Mouse (Mus musculus) intestine, embryonic 15.5 days (tissue): ENCODE measurements around the gene Gm10160. TPM values are rescaled to one million over a fixed set of nuclear protein-coding genes. Genes with fewer than 3 reads are reported as not detected.
A peak's percentile ranks its signal among the peaks of the same experiment; 100 is the strongest.

Experiments used
- ATAC-seq: fragments of 200-750 bp; cut with Nextera tagmentation; 2 replicates; pipeline ENCODE4 v1.8.0; 2017; ENCODE audit warnings: moderate TSS enrichment, moderate library complexity
- H3K27ac ChIP-seq: fragments of 300-500 bp; sonication (generic); 2 replicates; pipeline ENCODE4 v1.5.1; 2015; ENCODE audit warnings: mild to moderate bottlenecking, inconsistent platforms
- H3K27me3 ChIP-seq: fragments of 300-500 bp; sonication (generic); replicated peaks from 2 replicates; pipeline ENCODE4 v1.6.1; 2015; ENCODE audit warnings: inconsistent platforms
- H3K36me3 ChIP-seq: fragments of 300-500 bp; sonication (generic); 2 replicates; pipeline ENCODE4 v1.6.1; 2015; ENCODE audit warnings: inconsistent platforms
- H3K4me1 ChIP-seq: fragments of 300-500 bp; sonication (generic); replicated peaks from 2 replicates; pipeline ENCODE4 v1.6.1; 2015; ENCODE audit warnings: inconsistent platforms
- H3K4me2 ChIP-seq: fragments of 300-500 bp; sonication (generic); replicated peaks from 2 replicates; pipeline ENCODE4 v1.6.1; 2015; ENCODE audit warnings: mild to moderate bottlenecking, inconsistent platforms
- H3K4me3 ChIP-seq: fragments of 300-500 bp; sonication (generic); replicated peaks from 2 replicates; pipeline ENCODE4 v1.5.1; 2015; ENCODE audit warnings: inconsistent platforms
- H3K9ac ChIP-seq: fragments of 300-500 bp; sonication (generic); 2 replicates; pipeline ENCODE4 v1.6.1; 2015; ENCODE audit warnings: inconsistent platforms
- H3K9me3 ChIP-seq: fragments of 300-500 bp; sonication (generic); 2 replicates; pipeline ENCODE4 v1.6.1; 2016; ENCODE audit warnings: inconsistent platforms
- WGBS: fragments of 180-500 bp; shearing (Covaris S2); methylation state at CpG from one replicate; pipeline ENCODE4 v1.1.7; 2015; 5-methylcytosine and 5-hydroxymethylcytosine counted together
- polyA plus RNA-seq: library from polyadenylated mRNA; unstranded; fragments of >200 nt; fragmentation: Nextera tagmentation; extraction: Ambion mirVana; gene quantifications from 2 replicates; pipeline ENCODE4 v1.2.1, GENCODE M21; 2015

Gene Gm10160
- polyA plus RNA-seq, 1 experiment from 2014 or later = not detected

- H3K4me2 ChIP-seq = no peak overlapping the region
- H3K9ac ChIP-seq = no peak overlapping the region
- peak overlapping the region; percentile 20; the same call in 1 of the 2 replicates for H3K27ac ChIP-seq
- no peaks in the 10 kb centered on the region for H3K27me3 ChIP-seq
- no peak overlapping the region for H3K4me3 ChIP-seq
- no peaks in the 10 kb centered on the region for H3K36me3 ChIP-seq
- H3K4me1 ChIP-seq = 0 out of 2 replicates have a peak, but pooled peaks cover 15% of the 10 kb centered on the region
- no peak for ATAC-seq
- no peaks in the 10 kb centered on the region for H3K9me3 ChIP-seq
- WGBS = 78% methylated on average over 9 of the region's 9 CpGs
These were observed 11.8 kb upstream of the Gm10160 start for GRCm38 (mm10) chr7:81867231-81867930.

GRCm38 (mm10) chr7:81865937-81866336, 10.3 kb upstream of the Gm10160 start:
- no peaks in the 10 kb centered on the region for H3K36me3 ChIP-seq
- no peaks in the 10 kb centered on the region for H3K9me3 ChIP-seq
- H3K4me3 ChIP-seq = no peak overlapping the region
- no peak overlapping the region for H3K27ac ChIP-seq
- H3K27me3 ChIP-seq = no peaks in the 10 kb centered on the region
- WGBS = 91% methylated on average over 6 of the region's 6 CpGs
- no peak overlapping the region for H3K4me2 ChIP-seq
- 0 out of 2 replicates have a peak, but pooled peaks cover 16% of the 10 kb centered on the region for H3K4me1 ChIP-seq
- no peak for ATAC-seq
- no peak overlapping the region for H3K9ac ChIP-seq

GRCm38 (mm10) chr7:81864552-81864951, 9.0 kb upstream of the Gm10160 start:
- 90% methylated on average over 6 of the region's 6 CpGs for WGBS
- ATAC-seq = no peak
- Histone ChIP-seq H3K27ac (no peak overlapping the region), H3K36me3 (no peaks in the 10 kb centered on the region), H3K4me3 (no peak overlapping the region), H3K9ac (no peak overlapping the region), H3K4me2 (no peak overlapping the region), H3K27me3 (peaks cover 10% of the 10 kb centered on the region; the same call in 1 of the 2 replicates), H3K4me1 (peaks cover 19% of the 10 kb centered on the region; the same call in 1 of the 2 replicates), H3K9me3 (no peaks in the 10 kb centered on the region)

GRCm38 (mm10) chr7:81862587-81863583, 7.3 kb upstream of the Gm10160 start:
- Histone ChIP-seq H3K4me3 (no peak overlapping the region), H3K9ac (no peak overlapping the region), H3K27me3 (peaks cover 25% of the 10 kb centered on the region), H3K4me1 (peaks cover 26% of the 10 kb centered on the region), H3K27ac (0 out of 2 replicates have a peak overlapping the region, but pooled peaks have one; percentile 17), H3K4me2 (no peak overlapping the region), H3K9me3 (no peaks in the 10 kb centered on the region), H3K36me3 (no peaks in the 10 kb centered on the region)
- no peak for ATAC-seq
- 68% methylated on average over 24 of the region's 24 CpGs for WGBS

- Histone ChIP-seq H3K27me3 (peaks cover 31% of the 10 kb centered on the region), H3K4me3 (no peak overlapping the region), H3K9me3 (no peaks in the 10 kb centered on the region), H3K36me3 (no peaks in the 10 kb centered on the region), H3K9ac (no peak overlapping the region), H3K4me2 (no peak overlapping the region), H3K4me1 (peaks cover 21% of the 10 kb centered on the region), H3K27ac (no peak overlapping the region)
- WGBS = 66% methylated on average over 4 of the region's 4 CpGs
- no peak for ATAC-seq
These were observed 6.3 kb upstream of the Gm10160 start for GRCm38 (mm10) chr7:81861921-81862320.

- no peak for ATAC-seq
- peaks cover 31% of the 10 kb centered on the region for H3K27me3 ChIP-seq
- H3K9me3 ChIP-seq = no peaks in the 10 kb centered on the region
- no peak overlapping the region for H3K27ac ChIP-seq
- peak overlapping the region; percentile 28; the same call in 1 of the 2 replicates for H3K4me2 ChIP-seq
- H3K4me1 ChIP-seq = peaks cover 17% of the 10 kb centered on the region
- WGBS = 79% methylated on average over 2 of the region's 2 CpGs
- no peak overlapping the region for H3K4me3 ChIP-seq
- no peaks in the 10 kb centered on the region for H3K36me3 ChIP-seq
- no peak overlapping the region for H3K9ac ChIP-seq
These were observed 5.9 kb upstream of the Gm10160 start for GRCm38 (mm10) chr7:81861461-81861860.

- H3K27me3 ChIP-seq = peaks cover 31% of the 10 kb centered on the region
- no peak overlapping the region for H3K4me3 ChIP-seq
- no peak overlapping the region for H3K9ac ChIP-seq
- H3K4me1 ChIP-seq = peaks cover 17% of the 10 kb centered on the region
- H3K9me3 ChIP-seq = no peaks in the 10 kb centered on the region
- ATAC-seq = no peak
- H3K4me2 ChIP-seq = peak overlapping the region; percentile 28; the same call in 1 of the 2 replicates
- 59% methylated on average over 5 of the region's 5 CpGs for WGBS
- no peak overlapping the region for H3K27ac ChIP-seq
- H3K36me3 ChIP-seq = no peaks in the 10 kb centered on the region
These were observed 5.4 kb upstream of the Gm10160 start for GRCm38 (mm10) chr7:81860996-81861395.

GRCm38 (mm10) chr7:81860071-81860470, 4.5 kb upstream of the Gm10160 start:
- peak overlapping the region; percentile 49; the same call in 1 of the 2 replicates for H3K4me3 ChIP-seq
- peak; percentile 44; the same call in 1 of the 2 replicates for ATAC-seq
- WGBS = 53% methylated on average over 11 of the region's 11 CpGs
- H3K4me2 ChIP-seq = peak overlapping the region; percentile 97
- H3K9me3 ChIP-seq = no peaks in the 10 kb centered on the region
- H3K9ac ChIP-seq = no peak overlapping the region
- no peaks in the 10 kb centered on the region for H3K36me3 ChIP-seq
- peaks cover 31% of the 10 kb centered on the region for H3K27me3 ChIP-seq
- peaks cover 17% of the 10 kb centered on the region for H3K4me1 ChIP-seq
- H3K27ac ChIP-seq = no peak overlapping the region

- H3K4me2 ChIP-seq = peak within 1 kb of the TSS; percentile 97
- no peak within 1 kb of the TSS; the same call in 1 of the 2 replicates for H3K27ac ChIP-seq
- peaks cover 17% of the 10 kb centered on the region for H3K4me1 ChIP-seq
- H3K9me3 ChIP-seq = no peaks in the 10 kb centered on the region
- peaks cover 31% of the 10 kb centered on the region for H3K27me3 ChIP-seq
- H3K4me3 ChIP-seq = peak within 1 kb of the TSS; percentile 49
- WGBS = under 1% methylated on average over 63 of the region's 64 CpGs
- H3K36me3 ChIP-seq = no peaks in the 10 kb centered on the region
- peak within 1 kb of the TSS; percentile 40 for H3K9ac ChIP-seq
- peak; percentile 61 for ATAC-seq
These were observed 3.6 kb upstream of the Gm10160 start, which contains the start of gene Tm6sf1 for GRCm38 (mm10) chr7:81858968-81859721. TSS of gene Tm6sf1 (plus strand) at chr7:81859001.

- H3K36me3 ChIP-seq = no peaks in the 10 kb centered on the region
- peaks cover 15% of the 10 kb centered on the region for H3K4me1 ChIP-seq
- peaks cover 31% of the 10 kb centered on the region for H3K27me3 ChIP-seq
- no peak for ATAC-seq
- H3K4me2 ChIP-seq = peak overlapping the region; percentile 97
- H3K4me3 ChIP-seq = no peak overlapping the region
- 15% methylated on average over 9 of the region's 9 CpGs for WGBS
- no peak overlapping the region for H3K27ac ChIP-seq
- H3K9me3 ChIP-seq = no peaks in the 10 kb centered on the region
- H3K9ac ChIP-seq = no peak overlapping the region
These were observed 2.6 kb upstream of the Gm10160 start for GRCm38 (mm10) chr7:81858236-81858635.

GRCm38 (mm10) chr7:81856221-81856620, 627 bp upstream of the Gm10160 start:
- Histone ChIP-seq H3K4me2 (no peak overlapping the region), H3K9ac (no peak overlapping the region), H3K36me3 (no peaks in the 10 kb centered on the region), H3K27ac (no peak overlapping the region), H3K4me1 (peaks cover 10% of the 10 kb centered on the region), H3K9me3 (no peaks in the 10 kb centered on the region), H3K27me3 (peaks cover 31% of the 10 kb centered on the region), H3K4me3 (no peak overlapping the region)
- WGBS = 76% methylated on average over 4 of the region's 4 CpGs
- ATAC-seq = no peak
